Mouse (Mus musculus): ENCODE measurements around the gene Gpsm2.
"Not testable (repeated sequence)": the region's sequence is repeated elsewhere in the genome, so short reads cannot be mapped to it uniquely, and the experiment has no call there.

Gene Gpsm2

GRCm38 (mm10) chr3:108727344-108727743, 5.2 kb upstream of the Gpsm2 start:
- no peak for DNase-seq (ENCODE audit: low spot score in 2 of 2)

GRCm38 (mm10) chr3:108726413-108726812, 4.3 kb upstream of the Gpsm2 start:
- DNase-seq (ENCODE audit: low spot score in 2 of 2): no peak

GRCm38 (mm10) chr3:108721076-108721991, 775 bp downstream of the Gpsm2 start:
- DNase-seq (ENCODE audit: low spot score in 2 of 2): peak; percentile 49 to 68

- no peak for DNase-seq (ENCODE audit: low spot score in 2 of 2)
Measured at GRCm38 (mm10) chr3:108719761-108720160, 2.3 kb downstream of the Gpsm2 start.

- DNase-seq (ENCODE audit: low spot score in 2 of 2): no peak
Measured at GRCm38 (mm10) chr3:108719357-108719756, 2.8 kb downstream of the Gpsm2 start.

- no peak for DNase-seq (ENCODE audit: low spot score in 2 of 2)
Measured at GRCm38 (mm10) chr3:108717896-108718502, 4.1 kb downstream of the Gpsm2 start.

- no peak for DNase-seq (ENCODE audit: low spot score in 2 of 2)
Measured at GRCm38 (mm10) chr3:108714837-108715236, 7.3 kb downstream of the Gpsm2 start.

GRCm38 (mm10) chr3:108713065-108713675, 8.9 kb downstream of the Gpsm2 start:
- DNase-seq (ENCODE audit: low spot score in 2 of 2): no peak

- no peak for DNase-seq (ENCODE audit: low spot score in 2 of 2)
Measured at GRCm38 (mm10) chr3:108711296-108711695, 10.8 kb downstream of the Gpsm2 start.

- no peak for DNase-seq (ENCODE audit: low spot score in 2 of 2)
Measured at GRCm38 (mm10) chr3:108702789-108703188, 19.3 kb downstream of the Gpsm2 start.

GRCm38 (mm10) chr3:108701256-108701655, 20.9 kb downstream of the Gpsm2 start:
- no peak for DNase-seq (ENCODE audit: low spot score in 2 of 2)

- no peak for DNase-seq (ENCODE audit: low spot score in 2 of 2)
Measured at GRCm38 (mm10) chr3:108699786-108700185, 22.3 kb downstream of the Gpsm2 start.

GRCm38 (mm10) chr3:108698662-108699061, 23.4 kb downstream of the Gpsm2 start:
- DNase-seq (ENCODE audit: low spot score in 2 of 2): no peak

GRCm38 (mm10) chr3:108694321-108694720, 27.8 kb downstream of the Gpsm2 start:
- DNase-seq (ENCODE audit: low spot score in 2 of 2): no peak

GRCm38 (mm10) chr3:108689979-108690378, 32.1 kb downstream of the Gpsm2 start:
- no peak for DNase-seq (ENCODE audit: low spot score in 2 of 2)

- no peak for DNase-seq (ENCODE audit: low spot score in 2 of 2)
Measured at GRCm38 (mm10) chr3:108689446-108689845, 32.7 kb downstream of the Gpsm2 start.

GRCm38 (mm10) chr3:108689015-108689441, 33.1 kb downstream of the Gpsm2 start:
- no peak for DNase-seq (ENCODE audit: low spot score in 2 of 2)

- no peak for DNase-seq (ENCODE audit: low spot score in 2 of 2)
Measured at GRCm38 (mm10) chr3:108685701-108686100, 36.4 kb downstream of the Gpsm2 start.

- DNase-seq (ENCODE audit: low spot score in 2 of 2): not testable (repeated sequence)
Measured at GRCm38 (mm10) chr3:108683597-108683996, 38.5 kb downstream of the Gpsm2 start.

GRCm38 (mm10) chr3:108681004-108681403, 41.1 kb downstream of the Gpsm2 start:
- no peak for DNase-seq (ENCODE audit: low spot score in 2 of 2)

GRCm38 (mm10) chr3:108676616-108677015, 45.5 kb downstream of the Gpsm2 start:
- no peak for DNase-seq (ENCODE audit: low spot score in 2 of 2)

- no peak for DNase-seq (ENCODE audit: low spot score in 2 of 2)
Measured at GRCm38 (mm10) chr3:108660941-108661340, 61.2 kb downstream of the Gpsm2 start.

GRCm38 (mm10) chr3:108658612-108659011, 63.5 kb downstream of the Gpsm2 start:
- DNase-seq (ENCODE audit: low spot score in 2 of 2): no peak
